Mouse (Mus musculus): ENCODE measurements at regions not wholly inside any gene's neighbourhood (a gene's known extent, or its start where the extent isn't known, plus 50 kb on each side); places are given as distances from the start of the nearest gene placed in this dataset.

GRCm38 (mm10) chr1:65509003-65509402 lies 227.1 kb downstream of the Pth2r start:
- no peaks in the 10 kb centered on the region for H3K4me1 ChIP-seq (ENCODE audit: insufficient read depth)
- H3K4me2 ChIP-seq (ENCODE audit: low read depth, low read length) = no peak overlapping the region
- H3K4me3 ChIP-seq (ENCODE audit: low read depth, low read length) = no peak overlapping the region
- H3K9ac ChIP-seq (replicated peaks) = no peak overlapping the region
- 75% methylated on average over 2 of the region's 2 CpGs for WGBS (ENCODE audit: insufficient replicate concordance)
- no peaks in the 10 kb centered on the region for H3K36me3 ChIP-seq (replicated peaks; ENCODE audit: insufficient read depth, low read length)
- no peak for TF ChIP-seq CTCF (IDR thresholded peaks at IDR 0.05; ENCODE audit: low read depth)
- TF ChIP-seq EP300 (IDR thresholded peaks at IDR 0.05; ENCODE audit: low read depth) = no peak
- no peaks in the 10 kb centered on the region for H3K27me3 ChIP-seq (ENCODE audit: insufficient read depth, low read length)
- no peak for DNase-seq
- H3K27ac ChIP-seq (ENCODE audit: low read depth) = no peak overlapping the region
- no peak for ATAC-seq
- no peaks in the 10 kb centered on the region for H3K9me3 ChIP-seq (ENCODE audit: low read length)

- DNase-seq = no peak
- WGBS (ENCODE audit: insufficient replicate concordance) = 72% methylated on average over 3 of the region's 3 CpGs
- Histone ChIP-seq H3K27ac (ENCODE audit: low read depth) (no peak overlapping the region), H3K27me3 (ENCODE audit: insufficient read depth, low read length) (no peaks in the 10 kb centered on the region), H3K9ac (replicated peaks) (no peak overlapping the region), H3K36me3 (replicated peaks; ENCODE audit: insufficient read depth, low read length) (no peaks in the 10 kb centered on the region), H3K4me1 (ENCODE audit: insufficient read depth) (no peaks in the 10 kb centered on the region), H3K9me3 (ENCODE audit: low read length) (no peaks in the 10 kb centered on the region), H3K4me3 (ENCODE audit: low read depth, low read length) (no peak overlapping the region), H3K4me2 (ENCODE audit: low read depth, low read length) (no peak overlapping the region)
- ATAC-seq = no peak
- TF ChIP-seq EP300 (IDR thresholded peaks at IDR 0.05; ENCODE audit: low read depth) (no peak), CTCF (IDR thresholded peaks at IDR 0.05; ENCODE audit: low read depth) (no peak)
These were observed 253.8 kb downstream of the Pth2r start for GRCm38 (mm10) chr1:65535674-65536073.

- H3K36me3 ChIP-seq (replicated peaks; ENCODE audit: insufficient read depth, low read length) = no peaks in the 10 kb centered on the region
- DNase-seq (no peak), ATAC-seq (no peak)
- H3K27me3 ChIP-seq (ENCODE audit: insufficient read depth, low read length) = no peaks in the 10 kb centered on the region
- H3K4me2 ChIP-seq (ENCODE audit: low read depth, low read length) = no peak overlapping the region
- H3K27ac ChIP-seq (ENCODE audit: low read depth) = no peak overlapping the region
- 68% methylated on average over 3 of the region's 3 CpGs for WGBS (ENCODE audit: insufficient replicate concordance)
- TF ChIP-seq CTCF (IDR thresholded peaks at IDR 0.05; ENCODE audit: low read depth) (no peak), EP300 (IDR thresholded peaks at IDR 0.05; ENCODE audit: low read depth) (no peak)
- no peak overlapping the region for H3K9ac ChIP-seq (replicated peaks)
- H3K9me3 ChIP-seq (ENCODE audit: low read length) = no peaks in the 10 kb centered on the region
- no peak overlapping the region for H3K4me3 ChIP-seq (ENCODE audit: low read depth, low read length)
- H3K4me1 ChIP-seq (ENCODE audit: insufficient read depth) = no peaks in the 10 kb centered on the region
These were observed 256.7 kb downstream of the Pth2r start for GRCm38 (mm10) chr1:65538509-65538908.

DNA sequence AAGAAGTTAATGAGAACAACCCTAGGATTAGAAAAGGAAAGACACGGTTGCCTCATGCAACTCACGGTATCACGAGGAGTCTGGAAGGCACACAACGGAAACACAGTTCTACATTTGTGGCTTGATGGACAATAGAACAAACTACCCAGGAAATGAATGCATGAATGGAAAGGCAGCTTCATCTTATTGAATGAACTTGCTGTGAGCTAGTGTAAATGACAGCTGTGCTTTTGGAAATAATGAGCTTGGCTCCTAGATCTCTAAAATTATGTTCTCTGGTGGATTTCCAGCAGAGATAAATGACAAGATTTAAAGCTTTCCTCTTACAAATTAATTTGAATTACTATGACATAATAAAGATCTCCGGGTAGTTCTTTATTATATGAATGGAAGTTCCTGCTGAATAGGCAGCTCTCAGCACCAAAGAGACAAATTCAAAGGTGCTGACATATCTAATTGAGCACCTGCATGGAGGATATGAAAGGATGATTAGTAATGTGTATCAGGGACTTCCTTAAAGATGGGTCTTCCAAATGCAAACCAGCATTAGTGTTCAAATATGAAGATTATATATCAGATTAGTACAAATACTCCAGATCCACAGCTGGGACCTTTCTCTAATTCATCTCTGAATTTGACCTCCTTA lies 262.5 kb downstream of the Pth2r start:
- Histone ChIP-seq H3K27ac (ENCODE audit: low read depth) (no peak overlapping the region), H3K4me3 (ENCODE audit: low read depth, low read length) (no peak overlapping the region), H3K4me2 (ENCODE audit: low read depth, low read length) (no peak overlapping the region), H3K9me3 (ENCODE audit: low read length) (no peaks in the 10 kb centered on the region), H3K36me3 (replicated peaks; ENCODE audit: insufficient read depth, low read length) (no peaks in the 10 kb centered on the region), H3K27me3 (ENCODE audit: insufficient read depth, low read length) (no peaks in the 10 kb centered on the region), H3K4me1 (ENCODE audit: insufficient read depth) (no peaks in the 10 kb centered on the region), H3K9ac (replicated peaks) (no peak overlapping the region)
- TF ChIP-seq CTCF (IDR thresholded peaks at IDR 0.05; ENCODE audit: low read depth) = no peak
- DNase-seq (no peak), ATAC-seq (no peak)
- WGBS (ENCODE audit: insufficient replicate concordance) = 74% methylated on average over 5 of the region's 5 CpGs

DNA sequence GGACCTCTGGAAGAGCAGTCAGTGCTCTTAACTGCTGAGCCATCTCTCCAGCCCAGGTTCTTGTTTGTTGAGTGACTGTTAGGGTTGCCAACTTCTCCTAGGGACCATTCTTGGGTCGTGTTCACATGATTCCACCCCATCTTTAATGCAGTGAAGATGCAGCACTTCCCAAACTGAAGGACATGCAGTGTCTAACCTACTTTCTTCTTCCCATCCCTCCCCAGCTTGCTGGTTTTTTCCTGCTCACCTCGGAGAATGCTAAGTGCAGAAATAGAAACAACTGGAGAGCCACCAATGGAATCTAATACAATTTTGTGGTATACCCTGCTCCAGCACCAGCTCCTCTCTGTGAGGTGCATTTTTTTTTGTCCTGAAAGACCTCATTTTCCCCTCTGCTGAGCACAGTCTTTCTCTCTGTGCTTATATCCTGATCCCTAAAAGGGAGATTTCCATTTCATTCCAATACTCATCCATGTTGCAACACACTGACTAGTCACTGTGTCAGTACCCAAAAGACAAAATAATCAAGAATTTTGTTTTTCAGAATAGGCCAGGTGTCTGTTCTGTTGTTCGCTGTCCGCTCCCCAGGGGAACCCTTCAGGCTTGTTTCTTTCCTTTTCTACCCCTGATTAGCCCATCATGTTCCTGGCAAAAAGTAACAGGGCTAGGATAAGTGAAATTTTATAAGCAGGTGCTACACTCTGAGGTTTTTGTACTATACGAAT lies 263.6 kb downstream of the Pth2r start:
- H3K36me3 ChIP-seq (replicated peaks; ENCODE audit: insufficient read depth, low read length) = no peaks in the 10 kb centered on the region
- no peaks in the 10 kb centered on the region for H3K9me3 ChIP-seq (ENCODE audit: low read length)
- H3K4me3 ChIP-seq (ENCODE audit: low read depth, low read length) = no peak overlapping the region
- H3K27ac ChIP-seq (ENCODE audit: low read depth) = no peak overlapping the region
- no peak for DNase-seq
- 65% methylated on average over 5 of the region's 5 CpGs for WGBS (ENCODE audit: insufficient replicate concordance)
- H3K9ac ChIP-seq (replicated peaks) = no peak overlapping the region
- no peaks in the 10 kb centered on the region for H3K4me1 ChIP-seq (ENCODE audit: insufficient read depth)
- H3K27me3 ChIP-seq (ENCODE audit: insufficient read depth, low read length) = no peaks in the 10 kb centered on the region
- no peak for TF ChIP-seq EP300 (IDR thresholded peaks at IDR 0.05; ENCODE audit: low read depth)
- no peak for TF ChIP-seq CTCF (IDR thresholded peaks at IDR 0.05; ENCODE audit: low read depth)
- no peak for ATAC-seq
- no peak overlapping the region for H3K4me2 ChIP-seq (ENCODE audit: low read depth, low read length)

GRCm38 (mm10) chr1:65548830-65549229 lies 267.0 kb downstream of the Pth2r start:
- ATAC-seq (no peak), DNase-seq (no peak)
- WGBS (ENCODE audit: insufficient replicate concordance) = 68% methylated on average over 4 of the region's 4 CpGs

More at GRCm38 (mm10) chr1:65548830-65549229, 267.0 kb downstream of the Pth2r start:
- Histone ChIP-seq H3K4me2 (ENCODE audit: low read depth, low read length) (no peak overlapping the region), H3K4me3 (ENCODE audit: low read depth, low read length) (no peak overlapping the region), H3K27me3 (ENCODE audit: insufficient read depth, low read length) (no peaks in the 10 kb centered on the region), H3K9me3 (ENCODE audit: low read length) (no peaks in the 10 kb centered on the region), H3K4me1 (ENCODE audit: insufficient read depth) (no peaks in the 10 kb centered on the region), H3K9ac (replicated peaks) (no peak overlapping the region), H3K27ac (ENCODE audit: low read depth) (no peak overlapping the region), H3K36me3 (replicated peaks; ENCODE audit: insufficient read depth, low read length) (no peaks in the 10 kb centered on the region)
- TF ChIP-seq EP300 (IDR thresholded peaks at IDR 0.05; ENCODE audit: low read depth) = no peak
- no peak for TF ChIP-seq CTCF (IDR thresholded peaks at IDR 0.05; ENCODE audit: low read depth)

All from liver, postnatal 0 days (tissue).